Mouse (Mus musculus) induced T-regulatory cell, adult 2 months (primary cell): ENCODE measurements around the gene Rundc3a.

Source experiments
- DNase-seq: peaks from one replicate; pipeline ENCODE4 v3.0.0-alpha.2; 2012; ENCODE audit warnings: low read depth

Rundc3a gene

DNA sequence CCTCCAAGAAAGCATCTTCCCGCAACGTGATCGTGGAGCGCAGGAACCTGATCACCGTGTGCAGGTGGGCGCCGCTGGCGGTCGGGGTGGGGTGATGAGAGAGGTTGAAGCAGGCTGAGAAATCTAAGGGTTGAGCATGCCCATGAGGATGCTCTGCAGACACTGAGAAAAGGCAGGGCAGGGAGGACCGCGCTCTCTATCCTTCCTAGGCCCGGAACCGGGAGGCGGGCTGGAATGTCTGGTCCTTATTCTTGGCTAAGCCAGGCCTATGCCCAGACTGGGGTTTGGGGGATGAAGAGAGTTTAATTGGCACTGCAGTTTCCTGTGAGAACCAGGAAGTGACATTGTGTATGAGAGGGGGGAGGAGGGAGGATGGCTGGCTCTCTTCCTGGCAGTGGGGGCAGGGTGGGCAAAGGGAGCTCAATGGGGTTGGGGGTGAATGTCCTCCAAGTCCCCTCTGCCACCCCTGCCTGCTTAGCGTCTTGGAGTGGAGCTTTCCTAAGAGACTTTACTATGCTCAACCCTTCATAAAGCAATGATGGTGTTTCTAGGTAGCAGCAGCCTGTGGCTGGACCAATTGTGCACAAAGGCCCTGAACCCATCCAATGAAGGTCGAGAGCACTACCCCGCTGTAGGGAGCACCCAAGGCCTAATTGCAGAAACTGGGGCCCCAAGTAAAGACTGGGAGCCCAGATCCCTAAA is 667 bp downstream of the Rundc3a start:
- peak; percentile 37 for DNase-seq

DNA sequence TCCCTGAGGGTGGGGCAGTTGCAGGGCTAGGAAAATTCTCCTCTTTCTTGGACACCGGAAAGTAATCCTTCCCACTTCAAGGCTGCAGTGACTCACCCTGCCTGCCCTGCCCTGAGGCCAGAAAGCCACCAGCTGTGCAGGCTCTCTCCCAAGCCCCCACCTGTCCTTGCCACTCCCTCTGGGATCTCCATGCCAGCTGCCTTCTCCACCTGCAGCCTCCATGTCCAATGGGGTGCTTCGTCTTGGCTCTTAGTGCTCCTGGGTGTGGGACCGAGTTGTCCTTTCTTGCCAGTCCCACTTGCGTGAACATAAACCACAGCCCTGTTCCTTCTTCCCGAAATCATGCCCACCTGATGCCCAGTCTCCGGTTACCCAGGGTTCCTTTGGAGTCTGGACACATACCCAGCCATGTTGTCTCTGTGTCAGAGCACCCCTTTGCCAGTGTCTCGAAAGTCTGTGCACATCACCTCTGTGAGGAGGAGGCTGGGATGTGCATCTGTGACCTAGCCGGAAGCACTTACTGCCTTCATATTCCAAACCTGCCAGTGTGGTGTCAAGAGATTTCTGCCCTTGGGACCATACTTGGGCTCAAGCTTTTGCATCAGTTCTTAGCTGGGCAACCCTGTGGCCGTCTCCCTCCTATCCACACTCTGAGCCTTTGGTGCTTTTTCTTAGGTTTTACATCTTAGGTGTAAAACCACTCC is 1.4 kb downstream of the Rundc3a start:
- DNase-seq: no peak

GRCm38 (mm10) chr11:102395250-102395649 is 2.0 kb downstream of the Rundc3a start:
- no peak for DNase-seq

- DNase-seq: no peak
These were observed 3.1 kb downstream of the Rundc3a start for GRCm38 (mm10) chr11:102396263-102396662.

DNA sequence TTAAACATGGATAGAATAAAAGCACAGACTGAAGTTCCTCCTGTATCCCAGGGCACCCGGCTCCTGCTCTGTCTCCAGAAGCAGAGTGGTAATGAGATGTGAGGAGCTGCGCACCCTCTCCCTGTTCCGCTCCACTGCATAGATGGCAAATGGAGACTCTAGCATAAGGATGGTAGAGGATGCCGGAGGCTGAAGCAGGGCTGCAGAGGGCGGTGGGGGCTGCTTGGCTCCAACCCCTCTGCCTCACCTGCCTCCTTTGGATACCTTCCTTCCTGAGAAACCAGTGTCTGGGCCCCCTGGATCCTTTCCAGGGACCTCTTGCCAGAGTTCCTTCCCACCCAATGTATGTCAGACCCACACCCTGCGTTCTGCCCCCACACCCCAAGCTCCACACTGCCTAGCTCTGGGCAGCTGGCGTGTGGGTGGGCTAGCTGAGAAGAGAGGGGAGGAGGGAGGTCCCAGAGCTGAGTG is 3.5 kb downstream of the Rundc3a start:
- DNase-seq: no peak

- no peak for DNase-seq
These were observed 5.0 kb downstream of the Rundc3a start for GRCm38 (mm10) chr11:102398007-102398825.

- DNase-seq: no peak
These were observed 5.9 kb downstream of the Rundc3a start for GRCm38 (mm10) chr11:102399107-102399506.

DNA sequence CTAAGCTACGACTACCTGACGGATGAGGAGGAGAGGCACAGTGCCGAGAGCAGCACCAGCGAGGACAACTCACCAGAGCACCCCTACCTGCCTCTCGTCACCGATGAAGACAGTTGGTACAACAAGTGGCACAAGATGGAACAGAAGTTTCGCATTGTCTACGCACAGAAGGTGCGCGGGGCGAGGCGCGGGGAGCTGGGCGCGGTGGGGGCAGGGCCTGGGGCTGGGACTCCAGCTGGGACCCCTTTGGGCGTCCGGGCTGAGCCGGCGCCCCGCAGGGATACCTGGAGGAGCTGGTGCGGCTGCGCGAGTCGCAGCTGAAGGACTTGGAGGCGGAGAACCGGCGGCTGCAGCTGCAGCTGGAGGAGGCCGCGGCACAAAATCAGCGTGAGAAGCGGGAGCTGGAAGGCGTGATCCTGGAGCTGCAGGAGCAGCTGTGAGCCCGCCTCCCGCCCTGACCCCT is 6.4 kb downstream of the Rundc3a start:
- no peak for DNase-seq

DNA sequence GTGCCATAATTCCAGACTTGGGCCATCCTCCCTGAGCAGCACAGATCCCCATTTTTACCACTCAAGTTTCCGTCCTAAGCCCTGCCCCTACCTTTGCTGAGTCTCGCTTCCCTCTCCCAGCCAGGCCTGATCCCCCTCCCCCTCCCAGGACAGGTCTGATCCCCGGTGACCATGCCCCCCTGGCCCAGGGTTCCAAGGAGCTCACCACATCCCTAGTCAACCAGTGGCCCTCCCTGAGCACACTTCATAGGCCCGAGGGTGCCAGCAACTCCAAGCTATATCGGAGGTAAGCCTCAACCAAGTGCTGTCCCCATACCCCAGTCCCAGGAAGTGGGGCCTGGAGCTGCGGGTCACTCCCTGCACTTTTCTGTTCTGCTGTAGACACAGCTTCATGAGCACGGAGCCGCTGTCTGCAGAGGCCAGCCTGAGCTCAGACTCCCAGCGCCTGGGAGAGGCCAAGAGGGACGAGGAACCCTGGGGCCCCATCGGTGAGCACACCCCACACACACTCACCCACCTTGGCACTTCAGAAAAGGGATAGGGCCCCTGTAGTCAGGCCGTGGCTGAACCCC is 7.4 kb downstream of the Rundc3a start:
- DNase-seq: no peak

GRCm38 (mm10) chr11:102401898-102402500 is 8.8 kb downstream of the Rundc3a start:
- DNase-seq: no peak

DNA sequence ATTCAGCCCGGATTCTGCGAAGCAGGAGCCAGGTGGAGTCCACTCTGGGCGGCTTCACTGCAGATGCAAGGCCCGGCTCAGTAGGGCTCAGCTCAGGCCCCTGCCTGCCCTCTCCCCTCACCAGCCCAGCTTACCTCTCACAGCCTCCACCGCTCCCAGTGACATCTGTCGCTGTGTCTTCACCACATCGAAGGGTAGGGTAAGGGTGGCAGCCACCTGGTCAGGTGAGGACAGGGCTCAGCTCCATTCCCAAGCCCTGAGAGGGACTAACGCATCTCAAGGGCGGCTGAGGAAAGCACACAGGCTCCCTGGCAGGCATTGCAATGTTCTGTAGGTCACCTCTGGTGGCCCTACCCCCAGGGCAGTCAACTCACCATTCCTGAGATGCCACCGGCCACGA is 10.5 kb downstream of the Rundc3a start:
- DNase-seq: no peak

DNA sequence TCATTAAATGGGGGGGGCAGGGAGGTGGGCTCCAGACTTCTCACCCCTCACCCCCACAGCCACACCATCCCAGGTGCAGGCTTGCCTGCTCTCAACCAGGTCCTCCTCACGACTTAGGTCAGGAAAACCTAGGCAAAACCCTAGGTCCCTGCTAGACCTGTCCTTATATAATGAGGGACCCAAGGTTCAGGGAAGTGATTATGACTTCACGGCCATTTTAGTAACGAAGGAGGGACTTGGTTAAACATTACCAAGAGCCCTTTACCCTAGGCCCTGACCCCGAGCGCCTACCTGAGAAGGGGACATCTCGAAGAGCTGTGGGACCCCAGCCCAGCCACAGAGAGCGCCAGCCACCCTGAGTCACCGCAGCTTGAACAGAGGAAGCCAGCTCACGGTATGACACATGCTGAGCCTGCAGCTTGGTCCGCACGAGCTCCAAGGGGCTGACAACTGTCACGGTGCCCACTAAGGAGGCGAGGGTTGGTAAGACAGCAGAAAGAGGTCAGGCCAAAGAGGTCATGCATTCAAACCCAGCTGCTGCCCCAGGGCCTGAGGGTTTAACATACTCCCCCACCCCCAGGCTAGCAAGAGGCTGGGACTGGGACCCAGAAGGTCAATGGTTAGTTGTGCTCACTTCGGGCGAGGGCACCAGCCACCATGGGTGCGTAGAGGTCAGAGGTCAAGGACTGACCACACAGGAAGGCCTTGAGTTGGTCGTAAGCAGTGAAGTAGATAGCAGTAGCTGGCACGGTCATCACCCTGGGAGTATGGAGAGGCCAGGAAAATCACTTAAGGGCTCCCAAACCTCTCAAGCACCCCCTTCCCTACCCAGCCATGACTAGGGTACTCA is 11.2 kb downstream of the Rundc3a start:
- DNase-seq: no peak

DNA sequence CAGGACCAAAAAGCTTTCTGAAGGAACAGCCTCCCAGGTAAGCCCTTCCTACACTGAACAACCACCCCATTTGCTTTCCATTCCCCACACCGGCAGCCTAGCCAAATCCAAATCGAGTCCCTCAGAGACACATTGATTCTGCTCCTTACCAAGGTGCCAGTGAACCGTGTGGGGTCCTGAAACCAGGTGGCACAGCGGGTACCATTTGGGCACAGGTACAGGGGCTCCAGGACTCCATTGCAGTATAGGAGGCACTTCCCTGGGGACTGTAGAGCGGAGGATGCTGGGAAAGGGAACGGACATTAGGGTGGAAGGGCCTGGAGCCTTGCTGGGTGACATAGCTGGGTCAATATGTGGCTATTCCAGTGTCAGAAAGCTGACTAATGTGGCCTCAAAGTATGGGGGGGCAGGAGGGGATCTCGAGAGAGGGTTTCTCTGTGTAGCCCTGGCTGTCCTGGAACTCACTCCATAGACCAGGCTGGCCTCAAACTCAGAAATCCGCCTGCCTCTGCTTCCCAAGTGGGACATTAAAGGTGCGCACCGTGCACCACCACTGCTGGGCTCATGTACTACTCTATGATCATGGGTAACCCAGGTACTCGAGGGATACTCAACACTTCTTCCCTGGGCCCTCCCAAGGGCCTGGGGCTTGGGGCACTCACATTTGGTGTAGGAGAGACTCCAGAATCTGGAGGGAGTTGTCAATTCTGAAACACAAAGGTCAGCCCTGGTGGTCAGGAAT is 12.5 kb downstream of the Rundc3a start:
- no peak for DNase-seq

- DNase-seq: no peak
These were observed 13.2 kb downstream of the Rundc3a start for GRCm38 (mm10) chr11:102406401-102406800.

- peak; percentile 93 for DNase-seq
These were observed 14.0 kb downstream of the Rundc3a start for GRCm38 (mm10) chr11:102406900-102407833.

DNA sequence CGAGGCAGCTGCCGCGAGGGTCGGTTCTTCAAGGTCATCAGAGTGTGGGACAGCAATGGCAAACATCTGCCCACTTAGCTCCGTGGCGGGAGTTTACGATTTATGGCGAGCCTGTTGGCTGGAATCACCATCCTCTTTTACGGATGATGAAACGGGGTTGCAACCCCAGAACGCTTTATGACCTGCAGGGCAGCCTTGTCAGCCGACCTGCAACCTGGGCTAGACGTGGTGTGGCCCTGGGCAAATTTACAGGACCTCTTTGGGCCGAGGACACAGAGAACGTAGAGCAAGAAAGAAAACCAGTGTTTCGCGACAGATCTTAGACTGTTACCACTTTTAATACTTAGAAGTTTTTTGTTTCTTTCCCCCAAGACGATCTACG is 14.6 kb downstream of the Rundc3a start, which contains the start of gene Slc25a39:
Gene Slc25a39, minus strand, starts transcription at position 113 of the 382 bp plus-strand sequence.
- no peak for DNase-seq

- DNase-seq: peak; percentile 98
These were observed 15.2 kb downstream of the Rundc3a start for GRCm38 (mm10) chr11:102408344-102408876.
